Mouse (Mus musculus) neutrophil, adult 83 days (primary cell): Measurements from ENCODE around the gene Kmt2e. TPM values are rescaled to one million over a fixed set of nuclear protein-coding genes. Genes with fewer than 3 reads are reported as not detected.

ENCODE experiments used
- total RNA-seq, 2 experiments: library from RNA; stranded (reverse); gene quantifications; one replicate each; pipeline ENCODE4 v1.2.4; 2023

Kmt2e gene
- 100 to 1,000 TPM; 103 to 114 TPM for total RNA-seq

GRCm38 (mm10) chr5:23433720-23434597, at the start of gene Kmt2e:
TSS of gene Kmt2e (plus strand) at chr5:23434441.

